Mouse (Mus musculus): ENCODE measurements around the gene Trak1. TPM values are rescaled to one million over a fixed set of nuclear protein-coding genes. Genes with fewer than 3 reads are reported as not detected.

The Trak1 gene
- polyA plus RNA-seq, 1 experiment from 2014 or later: 26.4 TPM

- no peak overlapping the region for H3K27ac ChIP-seq (ENCODE audit: low read depth, low read length)
- no peaks in the 10 kb centered on the region; the same call in 1 of the 2 replicates for H3K36me3 ChIP-seq (ENCODE audit: control insufficient read depth, insufficient read depth, low read length)
- H3K4me1 ChIP-seq (ENCODE audit: control insufficient read depth, insufficient read depth, low read length): 0 out of 2 replicates have a peak, but pooled peaks cover 2% of the 10 kb centered on the region
- no peak overlapping the region for H3K4me2 ChIP-seq (ENCODE audit: low read depth)
- no peak for ATAC-seq (ENCODE audit: insufficient read depth, low FRiP score, low TSS enrichment)
- H3K9me3 ChIP-seq (ENCODE audit: control insufficient read depth, low read length): no peaks in the 10 kb centered on the region
- 84% methylated on average over 16 of the region's 16 CpGs for WGBS
- no peaks in the 10 kb centered on the region for H3K27me3 ChIP-seq (ENCODE audit: control insufficient read depth, insufficient read depth, low read length)
- no peak overlapping the region for H3K9ac ChIP-seq (ENCODE audit: low read length)
- no peak for DNase-seq (ENCODE audit: low spot score)
- H3K4me3 ChIP-seq (ENCODE audit: low read depth, low read length): no peak overlapping the region
These were observed 178.5 kb downstream of the Trak1 start for GRCm38 (mm10) chr9:121475488-121476452.

DNA sequence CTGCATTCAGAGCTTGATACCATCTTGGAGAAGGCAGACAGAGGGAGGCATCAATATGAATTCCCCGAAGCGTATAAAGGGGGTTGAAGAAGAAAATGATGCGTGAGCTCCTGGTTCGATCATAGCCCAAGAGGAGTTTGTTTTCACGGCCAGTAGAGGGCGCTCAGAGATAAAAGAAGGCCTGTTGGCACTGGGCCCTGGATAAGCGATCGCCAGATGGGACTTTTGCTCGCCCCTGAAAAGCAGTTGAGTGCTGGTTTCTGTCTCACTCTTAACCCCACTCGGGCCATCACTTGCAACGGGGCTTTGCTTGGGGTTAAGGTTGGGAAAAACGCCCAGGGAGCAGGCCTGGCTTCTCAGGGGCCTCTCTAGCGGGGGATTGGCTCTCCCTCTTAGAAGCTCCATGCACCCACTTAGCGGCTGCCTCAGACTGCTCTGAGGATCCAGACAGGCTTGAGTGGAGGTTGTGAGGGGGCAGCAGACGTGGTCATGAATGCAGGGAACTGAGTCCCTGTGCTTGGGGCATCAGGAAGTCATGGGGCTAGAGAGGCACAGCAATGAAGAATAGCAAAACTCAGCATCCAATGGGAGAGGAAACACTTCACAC lies 180.1 kb downstream of the Trak1 start:
- ATAC-seq (ENCODE audit: insufficient read depth, low FRiP score, low TSS enrichment): peak; percentile 43
- Histone ChIP-seq H3K4me3 (ENCODE audit: low read depth, low read length) (no peak overlapping the region), H3K27me3 (ENCODE audit: control insufficient read depth, insufficient read depth, low read length) (no peaks in the 10 kb centered on the region), H3K4me2 (ENCODE audit: low read depth) (no peak overlapping the region), H3K4me1 (ENCODE audit: control insufficient read depth, insufficient read depth, low read length) (0 out of 2 replicates have a peak, but pooled peaks cover 2% of the 10 kb centered on the region), H3K9me3 (ENCODE audit: control insufficient read depth, low read length) (no peaks in the 10 kb centered on the region), H3K27ac (ENCODE audit: low read depth, low read length) (no peak overlapping the region), H3K9ac (ENCODE audit: low read length) (no peak overlapping the region; the same call in 1 of the 2 replicates), H3K36me3 (ENCODE audit: control insufficient read depth, insufficient read depth, low read length) (no peaks in the 10 kb centered on the region; the same call in 1 of the 2 replicates)
- peak; percentile 83 for DNase-seq (ENCODE audit: low spot score)
- whole genome bisulfite sequencing: 20% methylated on average over 15 of the region's 15 CpGs

DNA sequence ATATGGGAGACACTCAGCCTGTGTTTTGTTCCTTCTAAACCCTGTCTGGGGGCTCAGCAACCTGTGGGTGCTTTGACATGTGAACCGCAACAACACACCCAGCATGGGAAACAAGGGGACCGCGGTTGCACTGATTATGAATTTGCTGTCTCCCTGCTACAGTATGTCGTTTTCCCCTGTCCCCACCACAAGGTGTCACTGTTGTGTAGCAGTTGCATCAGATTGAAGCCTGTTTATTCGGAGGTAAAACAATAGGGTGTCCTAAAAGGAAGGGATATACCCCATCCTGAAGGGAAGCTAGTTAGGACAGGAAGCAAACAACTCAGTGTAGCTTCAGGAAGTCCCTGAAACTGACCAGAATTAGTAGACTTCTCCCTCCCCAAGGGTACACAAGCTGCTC lies 182.2 kb downstream of the Trak1 start:
- H3K27ac ChIP-seq (ENCODE audit: low read depth, low read length): no peak overlapping the region
- H3K27me3 ChIP-seq (ENCODE audit: control insufficient read depth, insufficient read depth, low read length): no peaks in the 10 kb centered on the region
- DNase-seq (ENCODE audit: low spot score): peak; percentile 74
- no peak overlapping the region for H3K4me2 ChIP-seq (ENCODE audit: low read depth)
- 0 out of 2 replicates have a peak, but pooled peaks cover 2% of the 10 kb centered on the region for H3K4me1 ChIP-seq (ENCODE audit: control insufficient read depth, insufficient read depth, low read length)
- H3K9ac ChIP-seq (ENCODE audit: low read length): no peak overlapping the region
- WGBS: 34% methylated on average over 5 of the region's 5 CpGs
- H3K9me3 ChIP-seq (ENCODE audit: control insufficient read depth, low read length): no peaks in the 10 kb centered on the region
- H3K36me3 ChIP-seq (ENCODE audit: control insufficient read depth, insufficient read depth, low read length): no peaks in the 10 kb centered on the region; the same call in 1 of the 2 replicates
- no peak for ATAC-seq (ENCODE audit: insufficient read depth, low FRiP score, low TSS enrichment)
- no peak overlapping the region for H3K4me3 ChIP-seq (ENCODE audit: low read depth, low read length)

- DNase-seq (ENCODE audit: low spot score): no peak
- H3K4me1 ChIP-seq (ENCODE audit: control insufficient read depth, insufficient read depth, low read length): no peaks in the 10 kb centered on the region
- no peak for ATAC-seq (ENCODE audit: insufficient read depth, low FRiP score, low TSS enrichment)
- no peaks in the 10 kb centered on the region for H3K27me3 ChIP-seq (ENCODE audit: control insufficient read depth, insufficient read depth, low read length)
- no peak overlapping the region for H3K27ac ChIP-seq (ENCODE audit: low read depth, low read length)
- WGBS: 76% methylated on average over 7 of the region's 7 CpGs
- H3K9ac ChIP-seq (ENCODE audit: low read length): no peak overlapping the region
- no peak overlapping the region for H3K4me3 ChIP-seq (ENCODE audit: low read depth, low read length)
- H3K9me3 ChIP-seq (ENCODE audit: control insufficient read depth, low read length): no peaks in the 10 kb centered on the region
- no peaks in the 10 kb centered on the region for H3K36me3 ChIP-seq (ENCODE audit: control insufficient read depth, insufficient read depth, low read length)
- H3K4me2 ChIP-seq (ENCODE audit: low read depth): no peak overlapping the region
These were observed 189.9 kb downstream of the Trak1 start for GRCm38 (mm10) chr9:121487216-121487615.

- H3K9me3 ChIP-seq (ENCODE audit: control insufficient read depth, low read length): no peaks in the 10 kb centered on the region
- no peak overlapping the region for H3K27ac ChIP-seq (ENCODE audit: low read depth, low read length)
- H3K4me3 ChIP-seq (ENCODE audit: low read depth, low read length): no peak overlapping the region
- H3K9ac ChIP-seq (ENCODE audit: low read length): no peak overlapping the region
- ATAC-seq (ENCODE audit: insufficient read depth, low FRiP score, low TSS enrichment) (no peak), DNase-seq (ENCODE audit: low spot score) (no peak)
- peaks cover 41% of the 10 kb centered on the region for H3K27me3 ChIP-seq (ENCODE audit: control insufficient read depth, insufficient read depth, low read length)
- H3K4me1 ChIP-seq (ENCODE audit: control insufficient read depth, insufficient read depth, low read length): peaks cover 5% of the 10 kb centered on the region; the same call in 1 of the 2 replicates
- H3K4me2 ChIP-seq (ENCODE audit: low read depth): no peak overlapping the region
- H3K36me3 ChIP-seq (ENCODE audit: control insufficient read depth, insufficient read depth, low read length): no peaks in the 10 kb centered on the region
- 79% methylated on average over 11 of the region's 11 CpGs for WGBS
These were observed 194.4 kb downstream of the Trak1 start for GRCm38 (mm10) chr9:121491592-121492240.

- H3K4me3 ChIP-seq (ENCODE audit: low read depth, low read length): peak overlapping the region; percentile 28
- peak; percentile 39 for DNase-seq (ENCODE audit: low spot score)
- H3K4me2 ChIP-seq (ENCODE audit: low read depth): peak overlapping the region; percentile 50
- H3K36me3 ChIP-seq (ENCODE audit: control insufficient read depth, insufficient read depth, low read length): no peaks in the 10 kb centered on the region
- 2% methylated on average over 48 of the region's 48 CpGs for WGBS
- H3K9me3 ChIP-seq (ENCODE audit: control insufficient read depth, low read length): no peaks in the 10 kb centered on the region
- no peak overlapping the region for H3K27ac ChIP-seq (ENCODE audit: low read depth, low read length)
- peaks cover 42% of the 10 kb centered on the region for H3K27me3 ChIP-seq (ENCODE audit: control insufficient read depth, insufficient read depth, low read length)
- H3K9ac ChIP-seq (ENCODE audit: low read length): peak overlapping the region; percentile 32; the same call in 1 of the 2 replicates
- no peak for ATAC-seq (ENCODE audit: insufficient read depth, low FRiP score, low TSS enrichment)
- H3K4me1 ChIP-seq (ENCODE audit: control insufficient read depth, insufficient read depth, low read length): peaks cover 5% of the 10 kb centered on the region; the same call in 1 of the 2 replicates
These were observed 196.9 kb downstream of the Trak1 start for GRCm38 (mm10) chr9:121494006-121494767.

GRCm38 (mm10) chr9:121495529-121495928 lies 198.2 kb downstream of the Trak1 start, which contains the start of gene Cck:
TSS of gene Cck (minus strand) at chr9:121495694.
- Histone ChIP-seq H3K4me1 (ENCODE audit: control insufficient read depth, insufficient read depth, low read length) (peaks cover 5% of the 10 kb centered on the region; the same call in 1 of the 2 replicates), H3K27me3 (ENCODE audit: control insufficient read depth, insufficient read depth, low read length) (peaks cover 42% of the 10 kb centered on the region), H3K4me3 (ENCODE audit: low read depth, low read length) (peak within 1 kb of the TSS; percentile 28; the same call in 1 of the 2 replicates), H3K27ac (ENCODE audit: low read depth, low read length) (no peak within 1 kb of the TSS), H3K4me2 (ENCODE audit: low read depth) (peak within 1 kb of the TSS; percentile 50), H3K9me3 (ENCODE audit: control insufficient read depth, low read length) (no peaks in the 10 kb centered on the region), H3K36me3 (ENCODE audit: control insufficient read depth, insufficient read depth, low read length) (no peaks in the 10 kb centered on the region), H3K9ac (ENCODE audit: low read length) (no peak within 1 kb of the TSS)
- no peak for ATAC-seq (ENCODE audit: insufficient read depth, low FRiP score, low TSS enrichment)
- DNase-seq (ENCODE audit: low spot score): peak; percentile 45
- 2% methylated on average over 12 of the region's 12 CpGs for WGBS

DNA sequence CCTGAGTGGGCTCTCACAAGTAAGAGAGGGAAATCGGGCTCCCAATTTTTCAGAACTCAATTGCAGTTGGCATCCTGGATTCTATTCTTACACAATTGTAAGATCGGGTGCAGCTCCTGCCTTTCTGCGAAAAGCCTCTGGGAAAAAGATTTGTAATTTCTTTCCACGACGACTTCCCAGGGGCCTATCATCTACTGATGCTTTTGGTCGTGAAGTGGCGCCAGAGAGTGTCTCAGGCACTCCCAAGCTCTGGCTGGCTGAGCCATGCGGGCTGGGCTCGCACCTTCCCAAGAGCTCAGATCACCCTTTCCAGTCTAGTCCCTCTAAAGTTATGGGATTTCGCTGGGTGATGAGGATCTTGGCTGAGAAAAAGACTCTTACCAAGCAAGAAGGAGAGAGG lies 198.8 kb downstream of the Trak1 start:
- DNase-seq (ENCODE audit: low spot score) (no peak), ATAC-seq (ENCODE audit: insufficient read depth, low FRiP score, low TSS enrichment) (no peak)
- H3K27me3 ChIP-seq (ENCODE audit: control insufficient read depth, insufficient read depth, low read length): peaks cover 42% of the 10 kb centered on the region
- H3K27ac ChIP-seq (ENCODE audit: low read depth, low read length): no peak overlapping the region
- H3K36me3 ChIP-seq (ENCODE audit: control insufficient read depth, insufficient read depth, low read length): no peaks in the 10 kb centered on the region
- WGBS: 28% methylated on average over 10 of the region's 10 CpGs
- no peak overlapping the region for H3K4me3 ChIP-seq (ENCODE audit: low read depth, low read length)
- H3K4me2 ChIP-seq (ENCODE audit: low read depth): no peak overlapping the region
- peaks cover 5% of the 10 kb centered on the region; the same call in 1 of the 2 replicates for H3K4me1 ChIP-seq (ENCODE audit: control insufficient read depth, insufficient read depth, low read length)
- no peak overlapping the region for H3K9ac ChIP-seq (ENCODE audit: low read length)
- no peaks in the 10 kb centered on the region for H3K9me3 ChIP-seq (ENCODE audit: control insufficient read depth, low read length)

All from neural tube, embryonic 11.5 days (tissue).